Mouse (Mus musculus) lung, postnatal 0 days (tissue): ENCODE data around the gene Nav3.

Experiments
- CTCF ChIP-seq: IDR thresholded peaks from 2 replicates; pipeline ENCODE4 v1.5.1; 2016; ENCODE audit warnings: antibody characterized with exemption, mild to moderate bottlenecking
- EP300 ChIP-seq: IDR thresholded peaks from 2 replicates; pipeline ENCODE4 v1.6.1; 2016; ENCODE audit warnings: antibody characterized with exemption, mild to moderate bottlenecking, control low read depth

DNA sequence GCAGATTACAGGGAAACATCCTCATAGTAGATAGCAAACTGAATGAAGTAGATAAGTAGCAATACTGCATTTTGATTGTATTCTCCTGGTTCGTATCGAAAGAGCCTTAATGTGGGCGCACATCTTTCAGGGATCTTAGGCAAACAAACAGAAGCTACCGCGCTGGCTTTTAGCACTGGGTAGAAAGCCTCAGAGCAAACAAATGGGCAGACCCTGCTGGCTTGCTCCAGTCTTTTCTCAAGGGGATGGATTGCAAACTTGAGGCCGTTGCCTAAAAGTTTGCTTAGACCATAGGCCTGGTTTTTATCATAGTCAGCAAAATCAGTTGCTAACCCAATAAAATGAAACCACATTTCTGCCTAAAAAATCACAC is 549.6 kb downstream of the Nav3 start:
- TF ChIP-seq EP300 (no peak), CTCF (no peak)
